Mouse (Mus musculus): ENCODE measurements around the gene Zbtb33. TPM values are rescaled to one million over a fixed set of nuclear protein-coding genes. Genes with fewer than 3 reads are reported as not detected.
A peak's percentile ranks its signal among the peaks of the same experiment; 100 is the strongest.
"Not testable (repeated sequence)": the region's sequence is repeated elsewhere in the genome, so short reads cannot be mapped to it uniquely, and the experiment has no call there.

Gene Zbtb33
- 4.0 and 4.8 TPM in 2 replicates for polyA plus RNA-seq (2014; fragmentation: Nextera tagmentation; extraction: Ambion mirVana)

DNA sequence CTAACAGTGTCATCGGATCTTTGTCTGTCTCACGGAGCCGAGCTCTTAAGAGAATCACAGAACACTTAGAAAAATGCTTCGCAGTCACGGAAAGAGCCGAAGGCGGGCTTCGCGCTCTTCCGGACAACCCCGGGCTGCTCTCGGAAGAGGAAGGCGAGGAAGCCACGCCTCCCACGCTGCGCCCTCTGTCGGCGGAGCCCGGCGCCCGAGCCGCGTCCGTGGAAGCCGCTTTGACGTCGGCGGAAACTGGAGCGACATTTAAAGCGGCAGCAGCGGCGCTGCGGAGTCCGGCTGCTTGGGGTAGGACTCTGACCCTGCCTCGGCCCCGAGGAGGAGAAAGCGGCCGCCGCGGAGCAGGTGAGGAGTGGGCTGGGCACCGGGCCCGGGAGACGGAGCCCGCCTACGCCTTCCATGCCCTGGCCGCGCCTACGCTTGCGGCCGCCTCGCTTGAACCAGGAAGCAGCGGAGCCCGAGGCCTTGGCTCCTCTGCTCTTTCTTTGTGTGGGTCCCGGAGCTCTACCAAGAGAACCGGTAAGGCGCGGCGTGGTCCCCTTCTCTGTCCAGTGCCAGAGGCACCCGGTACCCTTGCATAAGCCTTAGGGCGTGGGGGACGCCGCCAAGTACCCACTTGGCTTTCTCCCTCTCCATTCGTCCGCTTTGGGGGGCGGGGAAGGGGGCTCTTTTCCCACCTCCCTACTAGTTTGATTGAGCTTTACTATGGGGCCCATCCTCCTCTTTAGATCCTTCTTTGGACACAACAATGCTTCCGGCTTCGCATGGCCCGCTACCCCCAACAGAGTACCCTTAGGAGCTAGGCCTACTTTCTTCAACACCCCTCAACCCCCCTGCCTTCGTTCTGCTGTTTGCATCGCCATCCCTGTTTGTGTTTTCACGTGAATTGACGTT is at the start of gene Zbtb33:
TSS of gene Zbtb33 (plus strand) at position 242 of the 906 bp plus-strand sequence.
- H3K4me2 ChIP-seq: peak within 1 kb of the TSS; percentile 64
- peak; percentile 82 for ATAC-seq (replicated peaks; ENCODE audit: insufficient number of reproducible peaks, low FRiP score, low TSS enrichment)
- 15% methylated on average over 69 of the region's 72 CpGs for WGBS (ENCODE audit: insufficient replicate concordance)
- H3K36me3 ChIP-seq (ENCODE audit: control insufficient read depth, insufficient read depth, low read length): 0 out of 2 replicates have a peak, but pooled peaks cover 2% of the 10 kb centered on the region
- H3K27me3 ChIP-seq (ENCODE audit: control insufficient read depth, insufficient read depth, low read length): no peaks in the 10 kb centered on the region
- H3K9me3 ChIP-seq (replicated peaks; ENCODE audit: control insufficient read depth, low read length): no peaks in the 10 kb centered on the region
- 0 out of 2 replicates have a peak, but pooled peaks cover 2% of the 10 kb centered on the region for H3K4me1 ChIP-seq (ENCODE audit: control insufficient read depth, insufficient read depth, low read length)
- peak within 1 kb of the TSS; percentile 83 for H3K9ac ChIP-seq (ENCODE audit: low read depth, low read length)
- peak within 1 kb of the TSS; percentile 64 for H3K4me3 ChIP-seq (ENCODE audit: low read depth, low read length)
- peak within 1 kb of the TSS; percentile 83 for H3K27ac ChIP-seq (ENCODE audit: low read depth, low read length)

DNA sequence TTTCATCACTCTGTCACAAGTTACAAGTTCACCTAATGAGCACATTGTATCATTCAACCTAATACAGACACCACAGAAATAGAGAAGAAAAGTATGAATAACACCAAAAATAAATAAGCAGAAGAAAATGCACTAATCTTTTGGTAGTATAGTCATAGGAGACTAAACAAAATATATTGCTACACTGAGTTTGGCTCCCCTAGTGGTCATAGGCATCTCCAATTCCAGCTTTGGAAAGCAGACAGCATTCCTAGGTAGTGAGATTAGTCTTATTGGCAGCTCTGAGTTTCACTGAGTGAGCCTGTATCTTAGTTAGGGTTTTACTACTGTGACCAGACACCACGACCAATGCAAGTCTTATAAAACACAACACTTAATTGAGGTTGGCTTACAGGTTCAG is 30.5 kb upstream of the Zbtb33 start:
- Histone ChIP-seq H3K4me3 (ENCODE audit: low read depth, low read length) (no peak overlapping the region), H3K4me2 (no peak overlapping the region), H3K27ac (ENCODE audit: low read depth, low read length) (no peak overlapping the region), H3K27me3 (ENCODE audit: control insufficient read depth, insufficient read depth, low read length) (no peaks in the 10 kb centered on the region), H3K9ac (ENCODE audit: low read depth, low read length) (no peak overlapping the region), H3K36me3 (ENCODE audit: control insufficient read depth, insufficient read depth, low read length) (no peaks in the 10 kb centered on the region), H3K9me3 (replicated peaks; ENCODE audit: control insufficient read depth, low read length) (no peaks in the 10 kb centered on the region), H3K4me1 (ENCODE audit: control insufficient read depth, insufficient read depth, low read length) (no peaks in the 10 kb centered on the region)
- WGBS (ENCODE audit: insufficient replicate concordance): 63% methylated on average over 1 of the region's 1 CpGs
- no peak for ATAC-seq (replicated peaks; ENCODE audit: insufficient number of reproducible peaks, low FRiP score, low TSS enrichment)

DNA sequence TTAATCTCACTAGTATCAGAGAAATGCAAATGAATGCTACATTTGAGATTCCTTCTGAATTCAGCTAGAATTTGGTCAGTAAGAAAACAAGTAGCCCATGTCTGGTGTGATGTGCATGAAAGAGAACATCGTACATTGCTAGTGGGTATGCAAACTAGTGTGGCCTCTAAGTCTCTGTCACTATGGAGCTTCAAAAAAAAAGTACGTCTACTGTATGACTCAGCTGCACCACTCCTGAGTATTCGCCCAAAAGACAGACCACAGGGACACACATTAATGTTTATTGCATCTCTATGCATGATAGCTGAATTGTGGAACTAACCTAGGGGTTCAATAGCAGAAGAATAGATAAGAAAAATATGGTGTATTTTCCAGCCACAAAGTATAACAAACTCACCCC is 24.3 kb upstream of the Zbtb33 start:
- no peak overlapping the region for H3K9ac ChIP-seq (ENCODE audit: low read depth, low read length)
- 80% methylated on average over 3 of the region's 3 CpGs for WGBS (ENCODE audit: insufficient replicate concordance)
- ATAC-seq (replicated peaks; ENCODE audit: insufficient number of reproducible peaks, low FRiP score, low TSS enrichment): no peak
- H3K4me2 ChIP-seq: no peak overlapping the region
- H3K4me1 ChIP-seq (ENCODE audit: control insufficient read depth, insufficient read depth, low read length): no peaks in the 10 kb centered on the region
- H3K36me3 ChIP-seq (ENCODE audit: control insufficient read depth, insufficient read depth, low read length): no peaks in the 10 kb centered on the region
- H3K9me3 ChIP-seq (replicated peaks; ENCODE audit: control insufficient read depth, low read length): no peaks in the 10 kb centered on the region
- H3K27ac ChIP-seq (ENCODE audit: low read depth, low read length): no peak overlapping the region
- no peaks in the 10 kb centered on the region for H3K27me3 ChIP-seq (ENCODE audit: control insufficient read depth, insufficient read depth, low read length)
- no peak overlapping the region for H3K4me3 ChIP-seq (ENCODE audit: low read depth, low read length)

DNA sequence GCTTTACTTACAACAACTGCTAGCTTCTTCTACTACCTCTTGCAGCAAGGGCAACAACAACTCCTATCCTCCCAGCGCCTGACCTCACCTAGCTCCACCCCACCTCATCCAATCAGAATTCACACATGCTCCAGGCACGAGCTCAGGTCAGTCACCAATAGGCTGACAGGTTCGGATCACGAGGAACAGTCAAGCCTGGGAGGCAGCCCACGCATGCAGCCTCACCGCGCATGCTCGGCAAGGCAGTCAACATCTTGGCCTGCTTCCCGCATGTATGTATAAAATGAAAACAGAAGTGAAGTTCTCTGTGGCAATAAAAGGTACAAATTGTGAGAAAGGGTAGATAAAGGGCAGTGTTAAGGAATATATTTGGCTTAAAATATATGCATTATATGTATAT is 23.5 kb upstream of the Zbtb33 start:
- Histone ChIP-seq H3K9ac (ENCODE audit: low read depth, low read length) (no peak overlapping the region), H3K27me3 (ENCODE audit: control insufficient read depth, insufficient read depth, low read length) (no peaks in the 10 kb centered on the region), H3K4me3 (ENCODE audit: low read depth, low read length) (no peak overlapping the region), H3K27ac (ENCODE audit: low read depth, low read length) (no peak overlapping the region), H3K4me1 (ENCODE audit: control insufficient read depth, insufficient read depth, low read length) (no peaks in the 10 kb centered on the region), H3K9me3 (replicated peaks; ENCODE audit: control insufficient read depth, low read length) (no peaks in the 10 kb centered on the region), H3K36me3 (ENCODE audit: control insufficient read depth, insufficient read depth, low read length) (no peaks in the 10 kb centered on the region), H3K4me2 (no peak overlapping the region)
- no peak for ATAC-seq (replicated peaks; ENCODE audit: insufficient number of reproducible peaks, low FRiP score, low TSS enrichment)
- 65% methylated on average over 9 of the region's 9 CpGs for WGBS (ENCODE audit: insufficient replicate concordance)

DNA sequence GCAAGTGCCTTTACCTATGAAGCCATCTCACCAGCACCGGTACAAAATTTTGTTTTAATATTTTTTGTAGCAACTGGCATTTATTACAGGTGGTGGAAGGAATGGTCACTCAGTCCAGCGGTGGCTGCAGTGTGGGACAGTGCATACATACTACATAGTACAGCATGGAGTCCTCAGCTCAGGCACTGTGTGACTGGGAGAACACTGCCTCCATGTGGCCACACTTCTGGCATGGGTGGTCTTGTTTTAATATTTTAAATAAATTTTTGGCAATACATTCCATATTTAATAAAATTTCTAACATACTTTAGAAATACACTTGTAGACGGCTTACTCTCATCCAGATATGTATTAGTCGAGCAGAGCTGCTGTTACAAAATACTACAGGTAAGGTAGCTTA is 23.0 kb upstream of the Zbtb33 start:
- H3K4me2 ChIP-seq: no peak overlapping the region
- 69% methylated on average over 4 of the region's 4 CpGs for WGBS (ENCODE audit: insufficient replicate concordance)
- no peak overlapping the region for H3K27ac ChIP-seq (ENCODE audit: low read depth, low read length)

DNA sequence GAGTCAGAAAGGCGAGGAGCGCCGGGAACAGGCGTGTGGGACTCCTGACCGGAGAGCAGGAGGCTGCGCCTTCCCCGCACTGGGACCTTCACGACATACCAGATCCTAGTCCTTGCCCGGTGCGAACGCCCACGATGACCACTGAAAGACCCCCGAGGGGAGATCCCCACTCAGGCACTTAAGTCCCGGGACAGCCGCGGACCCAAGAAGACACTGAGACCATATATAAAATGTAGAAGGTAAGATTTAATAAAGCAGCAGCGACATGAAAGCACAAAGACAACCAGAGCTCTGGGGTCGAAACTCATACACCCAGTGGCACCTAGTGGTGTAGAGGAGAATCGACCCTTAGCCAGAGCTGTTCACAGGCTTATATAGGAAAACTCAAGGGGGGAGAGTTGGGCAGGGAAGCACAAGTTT is 9.7 kb upstream of the Zbtb33 start:
- ATAC-seq (replicated peaks; ENCODE audit: insufficient number of reproducible peaks, low FRiP score, low TSS enrichment); H3K4me1 ChIP-seq (ENCODE audit: control insufficient read depth, insufficient read depth, low read length); H3K36me3 ChIP-seq (ENCODE audit: control insufficient read depth, insufficient read depth, low read length); H3K27me3 ChIP-seq (ENCODE audit: control insufficient read depth, insufficient read depth, low read length); H3K9me3 ChIP-seq (replicated peaks; ENCODE audit: control insufficient read depth, low read length); H3K27ac ChIP-seq (ENCODE audit: low read depth, low read length); H3K9ac ChIP-seq (ENCODE audit: low read depth, low read length): not testable (repeated sequence)
- 27% methylated on average over 19 of the region's 19 CpGs for WGBS (ENCODE audit: insufficient replicate concordance)
- Histone ChIP-seq H3K4me3 (ENCODE audit: low read depth, low read length) (peak overlapping the region; percentile 34), H3K4me2 (peak overlapping the region; percentile 43)

More for the DNA sequence above, 23.0 kb upstream of the Zbtb33 start:
- ATAC-seq (replicated peaks; ENCODE audit: insufficient number of reproducible peaks, low FRiP score, low TSS enrichment): no peak
- no peaks in the 10 kb centered on the region for H3K4me1 ChIP-seq (ENCODE audit: control insufficient read depth, insufficient read depth, low read length)
- H3K9me3 ChIP-seq (replicated peaks; ENCODE audit: control insufficient read depth, low read length): no peaks in the 10 kb centered on the region
- H3K36me3 ChIP-seq (ENCODE audit: control insufficient read depth, insufficient read depth, low read length): no peaks in the 10 kb centered on the region
- H3K27me3 ChIP-seq (ENCODE audit: control insufficient read depth, insufficient read depth, low read length): no peaks in the 10 kb centered on the region
- no peak overlapping the region for H3K4me3 ChIP-seq (ENCODE audit: low read depth, low read length)
- no peak overlapping the region for H3K9ac ChIP-seq (ENCODE audit: low read depth, low read length)

DNA sequence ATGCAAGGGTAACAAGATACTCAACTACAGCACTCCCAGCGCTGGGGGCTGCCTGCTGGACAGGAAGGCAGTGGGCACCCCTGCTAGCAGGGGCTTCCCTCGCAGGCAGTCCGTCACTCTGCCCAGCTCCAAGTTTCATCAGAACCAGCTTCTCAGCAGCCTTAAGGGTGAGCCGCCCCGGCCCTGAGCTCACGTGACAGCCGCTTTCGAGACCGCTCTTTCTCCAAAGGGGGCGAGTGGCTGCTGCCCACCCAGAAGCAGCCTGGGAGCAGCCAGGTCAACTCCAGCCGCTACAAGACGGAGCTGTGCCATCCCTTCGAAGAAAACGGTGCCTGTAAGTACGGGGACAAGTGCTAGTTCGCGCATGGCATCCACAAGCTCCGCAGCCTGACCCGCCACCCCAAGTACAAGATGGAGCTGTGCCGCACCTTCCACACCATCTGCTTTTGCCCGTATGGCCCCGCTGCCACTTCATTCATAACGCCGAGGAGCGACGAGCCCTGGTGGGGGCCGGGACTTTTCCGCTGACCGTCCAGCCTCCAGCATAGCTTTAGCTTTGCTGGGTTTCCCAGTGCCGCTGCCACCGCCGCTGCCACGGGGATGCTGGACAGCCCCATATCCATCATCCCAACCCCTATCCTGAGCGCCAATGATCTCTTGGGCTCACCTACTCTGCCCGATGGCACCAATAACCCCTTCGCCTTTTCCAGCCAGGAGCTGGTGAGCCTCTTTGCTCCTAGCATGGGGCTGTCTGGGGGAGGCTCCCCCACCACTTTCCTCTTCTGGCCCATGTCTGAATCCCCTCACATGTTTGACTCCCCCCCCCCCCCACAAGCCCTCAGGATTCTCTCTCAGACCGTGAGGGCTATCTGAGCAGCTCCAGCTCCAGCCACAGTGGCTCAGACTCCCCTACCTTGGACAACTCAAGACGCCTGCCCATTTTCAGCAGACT is 8.7 kb upstream of the Zbtb33 start:
- Histone ChIP-seq H3K4me2 (peak overlapping the region; percentile 79), H3K9me3 (replicated peaks; ENCODE audit: control insufficient read depth, low read length) (peaks cover 4% of the 10 kb centered on the region), H3K27ac (ENCODE audit: low read depth, low read length) (no peak overlapping the region), H3K9ac (ENCODE audit: low read depth, low read length) (no peak overlapping the region), H3K4me3 (ENCODE audit: low read depth, low read length) (peak overlapping the region; percentile 46), H3K4me1 (ENCODE audit: control insufficient read depth, insufficient read depth, low read length) (no peaks in the 10 kb centered on the region), H3K27me3 (ENCODE audit: control insufficient read depth, insufficient read depth, low read length) (no peaks in the 10 kb centered on the region), H3K36me3 (ENCODE audit: control insufficient read depth, insufficient read depth, low read length) (no peaks in the 10 kb centered on the region)
- ATAC-seq (replicated peaks; ENCODE audit: insufficient number of reproducible peaks, low FRiP score, low TSS enrichment): peak; percentile 26; the same call in 1 of the 2 replicates
- 19% methylated on average over 38 of the region's 38 CpGs for WGBS (ENCODE audit: insufficient replicate concordance)

DNA sequence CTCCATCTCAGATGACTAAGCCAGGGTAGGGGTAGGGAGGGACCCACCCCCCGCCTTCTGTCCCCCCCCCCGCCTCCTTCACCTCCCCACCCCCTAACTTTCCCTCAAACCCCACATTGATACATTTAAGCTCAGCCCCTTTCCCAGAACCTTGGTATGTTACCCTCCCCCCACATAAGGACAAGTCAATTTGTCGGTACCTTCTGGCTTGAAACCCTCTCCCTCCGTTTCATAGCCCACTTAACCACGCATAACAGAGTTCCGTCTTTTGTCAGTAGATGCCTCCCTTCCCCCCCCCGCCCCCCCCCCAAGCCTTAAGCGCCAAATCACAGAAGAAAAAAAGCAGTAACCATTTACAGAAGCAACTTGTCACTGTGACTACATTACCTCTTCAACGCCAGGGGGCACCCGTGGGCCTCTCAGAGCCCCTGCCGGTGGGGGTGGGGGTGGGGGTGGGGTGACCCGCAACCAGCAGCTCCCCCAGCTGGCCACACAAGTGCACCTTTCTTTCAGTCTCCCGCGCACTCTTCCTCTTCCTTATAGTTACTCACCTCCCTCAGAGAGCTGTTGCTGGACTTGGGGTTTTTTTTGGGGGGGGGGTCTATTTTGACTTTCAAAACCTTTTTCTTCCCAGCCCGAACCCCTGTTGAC is 7.9 kb upstream of the Zbtb33 start:
- H3K27me3 ChIP-seq (ENCODE audit: control insufficient read depth, insufficient read depth, low read length): no peaks in the 10 kb centered on the region
- H3K4me1 ChIP-seq (ENCODE audit: control insufficient read depth, insufficient read depth, low read length): no peaks in the 10 kb centered on the region
- 11% methylated on average over 10 of the region's 15 CpGs for WGBS (ENCODE audit: insufficient replicate concordance)
- peak overlapping the region; percentile 79; the same call in 1 of the 2 replicates for H3K4me2 ChIP-seq
- peak; percentile 52; the same call in 1 of the 2 replicates for ATAC-seq (replicated peaks; ENCODE audit: insufficient number of reproducible peaks, low FRiP score, low TSS enrichment)
- peak overlapping the region; percentile 46; the same call in 1 of the 2 replicates for H3K4me3 ChIP-seq (ENCODE audit: low read depth, low read length)
- no peaks in the 10 kb centered on the region for H3K36me3 ChIP-seq (ENCODE audit: control insufficient read depth, insufficient read depth, low read length)
- no peak overlapping the region for H3K9ac ChIP-seq (ENCODE audit: low read depth, low read length)
- H3K27ac ChIP-seq (ENCODE audit: low read depth, low read length): no peak overlapping the region
- peaks cover 4% of the 10 kb centered on the region for H3K9me3 ChIP-seq (replicated peaks; ENCODE audit: control insufficient read depth, low read length)

All from heart, embryonic 11.5 days (tissue).